Mouse (Mus musculus): Measurements from ENCODE around the gene Gm49387.

Gene Gm49387

GRCm38 (mm10) chr14:31661671-31662554 lies 21.2 kb upstream of the Gm49387 start:
- peak; percentile 81 for DNase-seq

GRCm38 (mm10) chr14:31660312-31661093 lies 19.8 kb upstream of the Gm49387 start:
- no peak for DNase-seq

- no peak for DNase-seq
Measured at GRCm38 (mm10) chr14:31659501-31660181, 19.0 kb upstream of the Gm49387 start.

GRCm38 (mm10) chr14:31658126-31658680 lies 17.5 kb upstream of the Gm49387 start:
- no peak for DNase-seq

GRCm38 (mm10) chr14:31656857-31657645 lies 16.4 kb upstream of the Gm49387 start:
- peak; percentile 81 for DNase-seq

- no peak for DNase-seq
Measured at GRCm38 (mm10) chr14:31656386-31656785, 15.7 kb upstream of the Gm49387 start.

GRCm38 (mm10) chr14:31655406-31655805 lies 14.7 kb upstream of the Gm49387 start:
- DNase-seq: no peak

GRCm38 (mm10) chr14:31654816-31655215 lies 14.1 kb upstream of the Gm49387 start:
- DNase-seq: no peak

- no peak for DNase-seq
Measured at GRCm38 (mm10) chr14:31653101-31653875, 12.6 kb upstream of the Gm49387 start.

- no peak for DNase-seq
Measured at GRCm38 (mm10) chr14:31652624-31653023, 11.9 kb upstream of the Gm49387 start.

GRCm38 (mm10) chr14:31652106-31652505 lies 11.4 kb upstream of the Gm49387 start:
- no peak for DNase-seq

GRCm38 (mm10) chr14:31651206-31651605 lies 10.5 kb upstream of the Gm49387 start:
- no peak for DNase-seq

GRCm38 (mm10) chr14:31650347-31650746 lies 9.7 kb upstream of the Gm49387 start:
- no peak for DNase-seq

- no peak for DNase-seq
Measured at GRCm38 (mm10) chr14:31647991-31648390, 7.3 kb upstream of the Gm49387 start.

GRCm38 (mm10) chr14:31645920-31646319 lies 5.2 kb upstream of the Gm49387 start:
- no peak for DNase-seq

GRCm38 (mm10) chr14:31644931-31645547 lies 4.4 kb upstream of the Gm49387 start:
- no peak for DNase-seq

- no peak for DNase-seq
Measured at GRCm38 (mm10) chr14:31644183-31644830, 3.6 kb upstream of the Gm49387 start.

- no peak for DNase-seq
Measured at GRCm38 (mm10) chr14:31641506-31642155, 953 bp upstream of the Gm49387 start.

GRCm38 (mm10) chr14:31640890-31641505 lies 320 bp upstream of the Gm49387 start, which contains the start of the genes Btd and Hacl1:
TSS of gene Btd (plus strand) at chr14:31641028.
TSS of gene Hacl1 (minus strand) at chr14:31641286.
- DNase-seq: peak; percentile 76
